Mouse (Mus musculus) adrenal gland, postnatal 25 days (tissue): ENCODE data around the gene Dgcr6. TPM values are rescaled to one million over a fixed set of nuclear protein-coding genes. Genes with fewer than 3 reads are reported as not detected.

Experiments used
- total RNA-seq: library from RNA; stranded (reverse); gene quantifications from 2 replicates; pipeline ENCODE4 v1.2.3, GENCODE M21; 2021

Dgcr6 gene
- total RNA-seq, 1 experiment from 2014 or later, result 82.3 TPM

Other genes with a start within 250 kb of the Dgcr6 start
- gene B830017H08Rik, start 219.7 kb upstream of the Dgcr6 start, total RNA-seq, result not detected in 2 replicates
- gene Car15, start 214.5 kb upstream of the Dgcr6 start, total RNA-seq, result 2.9 and 3.6 TPM in 2 replicates
- 0.30 TPM in 1 of 2 replicates, not detected in the other for gene Gm20518, start 161.2 kb upstream of the Dgcr6 start, total RNA-seq
- gene Tssk1, start 158.6 kb upstream of the Dgcr6 start, total RNA-seq, result 0.12 TPM in 1 of 2 replicates, not detected in the other
- gene Dgcr2, start 154.3 kb upstream of the Dgcr6 start, total RNA-seq, result 67.7 and 73.0 TPM in 2 replicates
- not detected in 2 replicates for gene Tssk2, start 154.2 kb upstream of the Dgcr6 start, total RNA-seq
- 19.4 and 21.0 TPM in 2 replicates for gene Ess2, start 141.5 kb upstream of the Dgcr6 start, total RNA-seq
- not detected in 2 replicates for gene Gsc2, start 137.8 kb upstream of the Dgcr6 start, total RNA-seq
- 297 and 308 TPM in 2 replicates for gene Slc25a1, start 124.6 kb upstream of the Dgcr6 start, total RNA-seq
- not detected in 2 replicates for gene Vpreb2, start 72.4 kb upstream of the Dgcr6 start, total RNA-seq
- gene Prodh, start 37.3 kb downstream of the Dgcr6 start, total RNA-seq, result 41.8 and 67.7 TPM in 2 replicates
- gene Rtn4r, start 74.8 kb downstream of the Dgcr6 start, total RNA-seq, result not detected in 2 replicates
- gene Ccdc188, start 165.0 kb downstream of the Dgcr6 start, total RNA-seq, result not detected in 2 replicates
- 21.5 and 26.8 TPM in 2 replicates for gene Zdhhc8, start 182.3 kb downstream of the Dgcr6 start, total RNA-seq
- 60.1 and 63.9 TPM in 2 replicates for gene Trmt2a, start 195.8 kb downstream of the Dgcr6 start, total RNA-seq
- gene Ranbp1, start 195.9 kb downstream of the Dgcr6 start, total RNA-seq, result 139 and 168 TPM in 2 replicates
- gene Gm49776, start 205.5 kb downstream of the Dgcr6 start, total RNA-seq, result not detected in 2 replicates
- gene Dgcr8, start 236.4 kb downstream of the Dgcr6 start, total RNA-seq, result 37.2 and 39.0 TPM in 2 replicates